Mouse (Mus musculus): ENCODE measurements at regions not wholly inside any gene's neighbourhood (a gene's known extent, or its start where the extent isn't known, plus 50 kb on each side); places are given as distances from the start of the nearest gene placed in this dataset.

DNA sequence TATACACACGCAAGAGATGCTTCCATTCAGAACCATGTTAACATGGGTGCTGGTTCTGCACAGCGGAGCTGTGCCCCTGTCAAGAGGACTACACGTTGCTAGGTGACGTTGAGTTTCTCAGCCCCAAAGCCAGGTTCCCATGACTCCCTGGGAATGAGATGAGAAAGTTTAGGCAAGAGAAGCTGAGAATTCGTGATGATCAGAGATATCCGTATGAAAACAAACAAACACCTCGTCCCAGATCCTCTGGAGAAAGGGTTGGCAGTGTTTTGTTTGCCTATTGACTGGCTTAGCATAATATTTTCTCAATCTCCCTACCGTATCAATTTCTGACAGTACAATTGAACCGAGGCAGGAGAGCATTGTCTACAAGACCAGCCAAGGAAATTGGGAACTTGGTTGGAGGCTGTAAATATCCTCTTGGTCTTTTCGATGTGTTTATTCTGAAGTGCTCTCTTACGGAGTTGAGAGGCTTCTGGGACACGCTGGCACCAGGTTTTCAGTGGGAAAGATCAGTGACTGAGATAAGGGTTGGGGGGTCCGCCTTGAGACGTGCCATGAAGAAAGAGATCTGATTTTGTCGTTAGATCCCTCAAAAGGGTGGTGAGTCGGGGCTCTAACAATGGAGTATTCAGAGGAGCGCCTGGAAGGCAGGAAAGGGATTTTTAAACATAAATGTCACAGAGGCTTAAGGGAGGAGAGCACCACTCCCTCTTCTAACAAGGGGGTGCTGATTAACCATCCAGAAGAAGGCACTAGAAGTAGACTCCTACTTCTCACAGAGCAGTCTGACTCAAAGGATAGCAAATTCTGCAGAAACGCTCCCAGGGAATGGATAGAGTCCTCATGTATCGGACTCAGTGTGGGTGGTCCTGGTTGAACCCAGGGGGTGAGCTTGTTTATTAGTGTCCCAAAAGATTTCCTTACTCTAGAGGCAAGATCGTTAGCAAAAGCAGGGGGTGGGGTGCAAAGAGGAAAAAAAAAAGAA lies 70.5 kb upstream of the Gm45716 start:
- TF ChIP-seq CTCF (conservative IDR thresholded peaks at IDR 0.05; ENCODE audit: low read length), result no peak
- no peak for TF ChIP-seq NANOG (IDR thresholded peaks at IDR 0.05; ENCODE audit: borderline replicate concordance, low read length)

Measured in E14TG2a.4 (cell line).